Mouse (Mus musculus) thymus, postnatal 4 days (tissue): ENCODE data around the gene Cby1.

Experiments
- DNase-seq: peaks from one replicate; pipeline ENCODE4 v3.0.0; 2021

The Cby1 gene

GRCm38 (mm10) chr15:79708229-79708822 is 49.3 kb downstream of the Cby1 start:
- no peak for DNase-seq

GRCm38 (mm10) chr15:79715646-79716045 is 56.6 kb downstream of the Cby1 start:
- DNase-seq = no peak

- DNase-seq = no peak
Measured at GRCm38 (mm10) chr15:79716710-79717109, 57.7 kb downstream of the Cby1 start.
